Comparison of ENCODE assay signal across 27 mouse cellular contexts in genomic region chr5:65043407-65043895, GRCm38 (mm10). TPM values are rescaled to one million over a fixed set of nuclear protein-coding genes. Genes with fewer than 3 reads are reported as not detected.
DNase-seq lines count a peak whose midpoint lies in the region; ATAC-seq and TF ChIP-seq lines count a peak whose summit lies in the region.
"Had no signal": no experiment of that assay in that cellular context is flagged by ENCODE, and none has a peak within 500 bp of the region (broad histone marks: within the 10 kb centered on the region; RNA-seq: fewer than 3 reads in every experiment).

No protein-coding gene starts in this region.

- H3K4me3 ChIP-seq in hindbrain, embryonic 10.5 days = no peak overlapping the region
- H3K4me3 ChIP-seq in hindbrain, embryonic 12.5 days = no peak overlapping the region
- no peak overlapping the region for H3K4me3 ChIP-seq in midbrain, embryonic 15.5 days
- no peak overlapping the region for H3K4me3 ChIP-seq in midbrain, postnatal 0 days (ENCODE audit: low read depth, low read length)
- H3K4me3 ChIP-seq in midbrain, embryonic 16.5 days (ENCODE audit: low read depth, low read length) = no peak overlapping the region
- H3K4me3 ChIP-seq: heart, adult 2 months; heart, embryonic 13.5 days; liver, embryonic 12.5 days; midbrain, embryonic 12.5 days; neural tube, embryonic 15.5 days had no signal

- no peak overlapping the region for H3K4me2 ChIP-seq in hindbrain, embryonic 12.5 days (replicated peaks)
- H3K4me2 ChIP-seq in midbrain, embryonic 15.5 days = no peak overlapping the region
- H3K4me2 ChIP-seq in midbrain, postnatal 0 days (ENCODE audit: low read depth, low read length, poor library complexity, severe bottlenecking) = no peak overlapping the region
- H3K4me2 ChIP-seq in midbrain, embryonic 16.5 days (ENCODE audit: low read length) = no peak overlapping the region
- H3K4me2 ChIP-seq: heart, embryonic 13.5 days; hindbrain, embryonic 14.5 days; liver, embryonic 12.5 days; midbrain, embryonic 12.5 days; neural tube, embryonic 15.5 days had no signal

- no peak for TF ChIP-seq CTCF in midbrain, postnatal 0 days (IDR thresholded peaks at IDR 0.05)

- 69% methylated on average over 11 of the region's 11 CpGs for WGBS in hindbrain, embryonic 10.5 days
- WGBS in hindbrain, embryonic 12.5 days = 60% methylated on average over 11 of the region's 11 CpGs
- 53% methylated on average over 11 of the region's 11 CpGs for WGBS in midbrain, embryonic 15.5 days
- WGBS in midbrain, postnatal 0 days = 49% methylated on average over 11 of the region's 11 CpGs
- WGBS in midbrain, embryonic 16.5 days = 51% methylated on average over 11 of the region's 11 CpGs

- no peak for ATAC-seq in hindbrain, embryonic 12.5 days (ENCODE audit: low FRiP score)
- no peak for ATAC-seq in midbrain, embryonic 15.5 days (replicated peaks)
- ATAC-seq in midbrain, postnatal 0 days (ENCODE audit: low FRiP score) = no peak
- ATAC-seq in midbrain, embryonic 16.5 days = no peak
- ATAC-seq in activated CD4-positive, CD25-positive, alpha-beta regulatory T cell, adult 4 months = no peak
- ATAC-seq: liver, embryonic 12.5 days had no signal

- H3K27ac ChIP-seq in hindbrain, embryonic 10.5 days = 0 out of 2 replicates have a peak overlapping the region, but pooled peaks have one; percentile 0
- H3K27ac ChIP-seq in hindbrain, embryonic 12.5 days = no peak overlapping the region
- H3K27ac ChIP-seq in midbrain, embryonic 15.5 days = peak overlapping the region; percentile 26; the same call in 1 of the 2 replicates
- no peak overlapping the region for H3K27ac ChIP-seq in midbrain, postnatal 0 days (ENCODE audit: low read depth, low read length)
- peak overlapping the region; percentile 18; the same call in 1 of the 2 replicates for H3K27ac ChIP-seq in midbrain, embryonic 16.5 days (ENCODE audit: low read length)
- H3K27ac ChIP-seq: heart, adult 2 months; heart, embryonic 13.5 days; hindbrain, embryonic 14.5 days; liver, embryonic 12.5 days; midbrain, embryonic 12.5 days; neural tube, embryonic 15.5 days had no signal

- peak; percentile 70 for DNase-seq in adrenal gland, adult 2 months
- DNase-seq in adrenal gland, postnatal 4 days (ENCODE audit: low spot score in 2 of 2) = no peak
- DNase-seq in hindbrain, embryonic 10.5 days (ENCODE audit: low spot score) = no peak
- no peak for DNase-seq in midbrain, postnatal 0 days (ENCODE audit: low spot score)
- DNase-seq: cerebellum, adult 11-12 months; cerebellum, postnatal 10 days; gastrocnemius, postnatal 36 days; heart, adult 2 months; heart, postnatal 14 days; kidney, adult 8-10 months; kidney, postnatal 10 days; left cerebral cortex, postnatal 4 days; lung, adult 18-20 months; lung, postnatal 10 days; spleen, adult 18-20 months; thymus, postnatal 25 days had no signal

- no peaks in the 10 kb centered on the region for H3K9me3 ChIP-seq in hindbrain, embryonic 10.5 days
- no peaks in the 10 kb centered on the region for H3K9me3 ChIP-seq in hindbrain, embryonic 12.5 days (replicated peaks)
- no peaks in the 10 kb centered on the region for H3K9me3 ChIP-seq in midbrain, embryonic 15.5 days
- H3K9me3 ChIP-seq in midbrain, postnatal 0 days (ENCODE audit: low read length) = no peaks in the 10 kb centered on the region
- no peaks in the 10 kb centered on the region for H3K9me3 ChIP-seq in midbrain, embryonic 16.5 days (replicated peaks; ENCODE audit: control insufficient read depth, low read length, poor library complexity, severe bottlenecking)
- H3K9me3 ChIP-seq: heart, embryonic 13.5 days; liver, embryonic 12.5 days; midbrain, embryonic 12.5 days; neural tube, embryonic 15.5 days had no signal

- H3K27me3 ChIP-seq in hindbrain, embryonic 10.5 days (ENCODE audit: insufficient read depth, poor library complexity, severe bottlenecking) = no peaks in the 10 kb centered on the region
- no peaks in the 10 kb centered on the region for H3K27me3 ChIP-seq in hindbrain, embryonic 12.5 days
- H3K27me3 ChIP-seq in midbrain, embryonic 15.5 days (replicated peaks) = no peaks in the 10 kb centered on the region
- H3K27me3 ChIP-seq in midbrain, postnatal 0 days (ENCODE audit: insufficient read depth, low read length) = no peaks in the 10 kb centered on the region
- H3K27me3 ChIP-seq in midbrain, embryonic 16.5 days (ENCODE audit: control insufficient read depth, insufficient read depth, low read depth, low read length) = no peaks in the 10 kb centered on the region
- H3K27me3 ChIP-seq: heart, embryonic 13.5 days; liver, embryonic 12.5 days; midbrain, embryonic 12.5 days; neural tube, embryonic 15.5 days had no signal

- 0 out of 2 replicates have a peak, but pooled peaks cover 3% of the 10 kb centered on the region for H3K4me1 ChIP-seq in hindbrain, embryonic 10.5 days (replicated peaks)
- H3K4me1 ChIP-seq in hindbrain, embryonic 12.5 days = peaks cover 5% of the 10 kb centered on the region; the same call in 1 of the 2 replicates
- H3K4me1 ChIP-seq in midbrain, embryonic 15.5 days = peaks cover 9% of the 10 kb centered on the region
- no peaks in the 10 kb centered on the region; the same call in 1 of the 2 replicates for H3K4me1 ChIP-seq in midbrain, postnatal 0 days (ENCODE audit: insufficient read depth, low read length)
- H3K4me1 ChIP-seq in midbrain, embryonic 16.5 days (ENCODE audit: control insufficient read depth, insufficient read depth, low read length) = peaks cover 6% of the 10 kb centered on the region
- H3K4me1 ChIP-seq: liver, embryonic 12.5 days had no signal

- no peaks in the 10 kb centered on the region for H3K36me3 ChIP-seq in hindbrain, embryonic 10.5 days
- H3K36me3 ChIP-seq in hindbrain, embryonic 12.5 days = no peaks in the 10 kb centered on the region
- no peaks in the 10 kb centered on the region for H3K36me3 ChIP-seq in midbrain, embryonic 15.5 days (replicated peaks)
- no peaks in the 10 kb centered on the region for H3K36me3 ChIP-seq in midbrain, postnatal 0 days (ENCODE audit: insufficient read depth, low read length)
- H3K36me3 ChIP-seq in midbrain, embryonic 16.5 days (ENCODE audit: control insufficient read depth, insufficient read depth, low read length) = no peaks in the 10 kb centered on the region
- H3K36me3 ChIP-seq: midbrain, embryonic 12.5 days; neural tube, embryonic 15.5 days had no signal

- no peak overlapping the region for H3K9ac ChIP-seq in hindbrain, embryonic 12.5 days
- H3K9ac ChIP-seq in midbrain, embryonic 15.5 days = no peak overlapping the region
- H3K9ac ChIP-seq in midbrain, postnatal 0 days (replicated peaks; ENCODE audit: low read length, poor library complexity, severe bottlenecking) = no peak overlapping the region
- H3K9ac ChIP-seq in midbrain, embryonic 16.5 days (ENCODE audit: low read depth, low read length) = no peak overlapping the region
- H3K9ac ChIP-seq: heart, embryonic 13.5 days; hindbrain, embryonic 14.5 days; liver, embryonic 12.5 days; midbrain, embryonic 12.5 days; neural tube, embryonic 15.5 days had no signal

RNA-seq across cellular contexts. Expression of gene Tmem156, which starts 48.5 kb away (rescaled TPM):
- total RNA-seq in adrenal gland, adult 2 months (2021) = under 1 TPM; 0.37 to 0.38 TPM
- polyA plus RNA-seq in adrenal gland, adult 2 months (2012; rRNA removed) = not detected in 2 replicates
- total RNA-seq in adrenal gland, postnatal 4 days (2021) = under 1 TPM; 0.22 to 0.54 TPM
- polyA plus RNA-seq in hindbrain, embryonic 10.5 days (2016; fragmentation: Nextera tagmentation; extraction: Ambion mirVana) = not detected in 2 replicates
- not detected in 2 replicates for polyA plus RNA-seq in hindbrain, embryonic 12.5 days (2016; fragmentation: Nextera tagmentation; extraction: Ambion mirVana)
- 0.11 and 0.22 TPM in 2 replicates for polyA plus RNA-seq in midbrain, embryonic 15.5 days (2015; fragmentation: Nextera tagmentation; extraction: Ambion mirVana)
- total RNA-seq in midbrain, postnatal 0 days (2014; rRNA removed) = not detected in 2 replicates
- 0.11 and 0.23 TPM in 2 replicates for polyA plus RNA-seq in midbrain, postnatal 0 days (2015; fragmentation: Nextera tagmentation; extraction: Ambion mirVana)
- 0.20 TPM in 1 of 2 replicates, not detected in the other for polyA plus RNA-seq in midbrain, embryonic 16.5 days (2015; fragmentation: Nextera tagmentation; extraction: Ambion mirVana)
- 10 to 100 TPM; 16.2 to 21.7 TPM for polyA plus RNA-seq in activated CD4-positive, CD25-positive, alpha-beta regulatory T cell, adult 4 months (2017; shearing (Covaris generic))
- total RNA-seq: gastrocnemius, adult 18-20 months; gastrocnemius, postnatal 36 days; left cerebral cortex, postnatal 4 days had no signal
- polyA plus RNA-seq: embryonic facial prominence, embryonic 11.5 days; heart, adult 2 months; heart, embryonic 13.5 days; hindbrain, embryonic 14.5 days; neural tube, embryonic 15.5 days had no signal

Comparison
In these comparisons a context has a peak if more than half of its experiments do, and no peak if none do; other contexts are left out.
1. H3K27ac ChIP-seq: peak in hindbrain, embryonic 10.5 days (single experiment), midbrain, embryonic 15.5 days (single experiment) and midbrain, embryonic 16.5 days (single experiment); none in hindbrain, embryonic 12.5 days (single experiment) and midbrain, postnatal 0 days (single experiment).
2. RNA of gene Tmem156, which starts 48.5 kb away (polyA plus RNA-seq): 16.2 to 21.7 TPM in activated CD4-positive, CD25-positive, alpha-beta regulatory T cell, adult 4 months; 0.11 to 0.23 TPM in midbrain, postnatal 0 days, 0.11 to 0.22 TPM in midbrain, embryonic 15.5 days, not detected in hindbrain, embryonic 12.5 days, 0.20 TPM in midbrain, embryonic 16.5 days, not detected in adrenal gland, adult 2 months and not detected in hindbrain, embryonic 10.5 days; every median in the first group is over 10 times any median in the second.